Mouse (Mus musculus) c-Kit-positive CD71-positive TER-119-negative erythroid progenitor cells, embryonic 14.5 days (primary cell): ENCODE measurements around the gene Olfr329-ps.
"Not testable (repeated sequence)": the region's sequence is repeated elsewhere in the genome, so short reads cannot be mapped to it uniquely, and the experiment has no call there.

Source experiments
- DNase-seq: peaks from one replicate; pipeline ENCODE4 v3.0.0-alpha.2; 2013; ENCODE audit warnings: low read depth

The Olfr329-ps gene

GRCm38 (mm10) chr11:58546322-58546721, at the start of gene Olfr329-ps:
Olfr329-ps (minus strand) TSS chr11:58546422.
- no peak for DNase-seq

DNA sequence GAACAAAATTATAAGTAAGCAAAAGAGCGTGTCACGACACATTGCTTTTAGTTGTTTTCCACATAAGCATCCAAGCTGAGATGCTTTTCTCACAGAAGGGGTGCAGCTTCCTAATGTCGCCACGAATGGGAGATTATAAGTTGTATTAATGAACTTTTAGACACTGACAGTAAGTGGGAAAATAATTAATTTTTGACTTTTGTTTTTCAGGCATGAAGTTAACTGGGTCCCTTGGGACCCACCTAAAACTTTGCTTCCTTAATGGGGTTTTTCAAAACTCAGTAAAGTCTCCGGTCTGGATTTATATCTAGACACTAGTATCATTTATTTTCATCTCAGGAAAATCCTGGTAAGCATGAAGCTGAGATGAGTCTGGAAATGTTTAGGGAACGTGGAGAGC, 48.6 kb upstream of the Olfr329-ps start, which contains the start of gene Olfr324:
TSS of gene Olfr324 (plus strand) at position 301 of the 400 bp plus-strand sequence.
- no peak for DNase-seq

DNA sequence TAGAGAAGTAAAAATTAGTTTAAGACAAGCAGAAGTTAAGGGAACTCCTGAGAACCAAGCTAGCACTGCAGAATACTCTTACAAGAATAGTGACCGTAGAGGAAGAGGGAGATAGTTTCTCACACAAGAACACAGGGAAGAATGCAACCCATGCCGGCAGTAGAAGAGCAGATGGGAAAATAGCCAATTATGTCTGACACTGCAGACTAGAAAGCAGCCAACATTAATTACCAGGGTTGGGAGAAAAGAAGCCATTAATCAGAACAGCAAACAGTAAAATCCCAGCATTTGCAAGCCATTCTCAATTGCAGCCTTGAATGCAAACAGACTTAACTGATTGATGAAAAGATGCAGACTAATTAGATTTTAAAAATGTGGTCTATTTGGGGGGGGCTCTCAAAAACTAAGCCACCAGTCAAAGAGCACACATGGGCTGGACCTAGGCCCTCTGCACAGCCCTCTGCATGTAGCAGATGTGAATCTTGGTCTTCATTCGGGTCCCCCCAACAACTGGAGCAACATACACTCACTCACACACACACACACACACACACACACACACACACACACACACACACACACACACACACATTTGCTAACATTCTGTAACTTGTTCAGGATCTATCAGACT, 42.5 kb upstream of the Olfr329-ps start:
- DNase-seq, result no peak

- peak; percentile 63 for DNase-seq
Measured at GRCm38 (mm10) chr11:58587898-58588348, 41.7 kb upstream of the Olfr329-ps start.

- DNase-seq, result no peak
Measured at GRCm38 (mm10) chr11:58578636-58579035, 32.4 kb upstream of the Olfr329-ps start.

GRCm38 (mm10) chr11:58577430-58577829, 31.2 kb upstream of the Olfr329-ps start, which contains the start of gene Olfr325:
Olfr325 (plus strand) TSS chr11:58577730.
- DNase-seq, result no peak

DNA sequence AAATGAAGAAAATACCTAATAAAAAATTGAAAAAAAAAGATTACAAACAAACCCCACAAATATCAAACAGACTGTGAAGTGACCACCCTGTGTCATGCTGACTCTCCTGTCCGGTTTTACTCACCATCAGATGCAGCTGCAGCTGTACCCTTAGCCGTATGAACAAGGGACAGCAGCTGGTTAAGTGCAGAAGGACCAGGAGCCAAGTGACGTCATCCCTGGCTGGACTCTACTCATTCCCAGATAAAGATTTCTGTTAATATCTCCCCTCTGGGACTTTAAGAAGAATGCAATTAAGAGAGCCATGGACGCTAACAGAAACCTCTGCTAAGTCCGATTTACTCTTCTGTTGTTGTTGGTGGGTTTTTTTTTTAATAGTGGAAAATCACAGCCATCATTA, 24.2 kb upstream of the Olfr329-ps start, which contains the start of gene Olfr224:
TSS of gene Olfr224 (minus strand) at position 149 of the 400 bp plus-strand sequence.
- DNase-seq, result no peak

- DNase-seq, result no peak
Measured at GRCm38 (mm10) chr11:58555536-58555935, 9.3 kb upstream of the Olfr329-ps start, which contains the start of gene Olfr328. Olfr328 (minus strand) TSS chr11:58555636.

DNA sequence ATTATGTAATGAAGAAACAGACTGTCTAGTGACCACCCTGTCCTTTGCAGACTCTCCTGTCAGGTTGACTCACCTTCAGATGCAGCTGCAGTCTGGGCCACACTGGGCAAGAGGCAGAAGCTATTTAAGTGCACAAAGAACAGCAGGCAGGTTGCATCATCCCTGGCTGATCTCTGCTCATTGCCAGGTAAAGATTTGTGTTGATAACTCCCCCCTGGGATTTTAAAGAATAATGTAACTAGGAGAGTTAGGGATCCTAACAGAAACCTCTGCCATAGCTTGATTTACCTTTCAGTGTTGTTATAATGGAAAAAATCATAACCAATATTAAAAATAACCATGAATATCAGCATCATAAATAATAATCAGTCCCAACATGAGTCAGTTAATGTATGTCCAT, 11.5 kb downstream of the Olfr329-ps start, which contains the start of gene Olfr330:
TSS of gene Olfr330 (minus strand) at position 101 of the 400 bp plus-strand sequence.
- not testable (repeated sequence) for DNase-seq

DNA sequence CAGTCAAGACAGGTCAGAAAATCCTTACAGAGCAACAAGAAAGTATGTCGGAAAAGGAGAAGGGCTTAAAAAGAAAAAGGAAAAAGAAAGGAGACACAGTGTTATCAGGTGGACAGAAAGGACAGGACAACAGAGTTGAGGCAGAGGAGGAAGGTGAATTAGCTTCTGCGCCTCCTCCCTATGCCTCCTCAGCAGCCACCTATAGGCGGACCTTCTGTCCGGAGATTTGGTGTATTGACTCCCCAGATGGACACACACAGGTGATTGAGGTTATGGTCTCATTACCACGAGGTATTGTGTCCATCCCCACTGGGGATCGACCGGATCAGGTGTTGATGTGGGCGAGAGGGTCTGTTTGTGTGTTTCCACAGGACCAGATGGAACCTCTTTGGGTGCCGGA, 26.5 kb downstream of the Olfr329-ps start:
- DNase-seq, result not testable (repeated sequence)

DNA sequence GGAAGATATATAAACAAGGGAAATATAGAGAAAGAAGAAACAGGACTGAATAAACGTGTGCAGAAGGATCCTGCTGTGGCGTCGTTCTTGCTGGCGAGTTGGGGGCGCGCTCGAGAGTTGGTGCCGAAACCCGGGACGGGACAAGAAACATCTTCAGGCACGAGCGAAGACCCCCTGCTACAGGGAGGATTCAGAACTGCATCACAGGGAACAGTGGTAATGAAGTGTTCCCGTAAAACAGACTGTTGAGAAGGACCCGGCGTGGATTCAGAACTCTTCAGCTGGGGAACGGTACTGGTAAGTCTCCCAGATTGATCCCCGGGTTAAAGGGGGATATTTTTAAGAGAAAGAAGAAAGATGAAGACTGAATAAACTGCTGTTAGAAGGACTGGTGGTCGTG, 27.3 kb downstream of the Olfr329-ps start:
- not testable (repeated sequence) for DNase-seq

DNA sequence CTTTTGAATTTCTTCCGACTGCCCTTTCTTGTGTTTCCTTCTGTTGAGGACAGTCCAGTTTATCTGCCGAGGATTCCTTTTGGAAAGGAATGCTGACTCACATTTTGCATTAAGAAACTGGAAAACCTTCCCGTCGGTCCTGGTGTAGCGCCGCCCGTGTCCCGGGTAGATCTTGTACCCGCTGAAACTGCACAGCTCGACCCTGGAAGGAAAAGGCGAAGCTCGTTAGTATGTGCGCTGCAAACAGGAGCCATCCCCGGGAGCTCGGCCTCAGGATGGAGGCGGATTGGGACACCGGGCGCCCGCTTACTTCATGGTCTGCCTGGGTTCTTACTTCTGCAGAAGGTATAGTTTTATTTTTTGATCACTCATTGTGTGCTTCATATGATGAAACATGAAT, 37.2 kb downstream of the Olfr329-ps start:
- DNase-seq, result not testable (repeated sequence)

DNA sequence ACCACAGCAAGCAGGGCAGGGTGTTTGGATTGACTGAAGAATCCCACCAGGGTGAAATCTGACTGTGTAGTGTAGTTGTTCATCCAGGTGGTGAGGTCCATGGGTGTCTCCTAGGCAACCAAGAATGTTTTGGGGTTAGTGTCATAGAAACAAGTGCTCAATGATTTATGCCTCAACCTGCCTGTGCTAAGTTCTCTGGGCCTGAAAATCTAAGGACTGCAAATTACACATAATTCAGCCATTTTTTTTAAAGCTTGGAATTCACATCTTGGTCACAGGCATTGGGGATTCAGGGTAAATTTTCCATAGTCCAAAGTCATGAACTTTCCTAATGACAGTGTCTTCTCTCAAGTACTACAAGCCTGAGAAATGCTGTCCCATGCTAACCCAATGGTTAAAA, 43.8 kb downstream of the Olfr329-ps start, which contains the start of gene Olfr331:
TSS of gene Olfr331 (minus strand) at position 101 of the 400 bp plus-strand sequence.
- DNase-seq, result not testable (repeated sequence)

- DNase-seq, result no peak
Measured at GRCm38 (mm10) chr11:58499290-58499689, 46.9 kb downstream of the Olfr329-ps start.

DNA sequence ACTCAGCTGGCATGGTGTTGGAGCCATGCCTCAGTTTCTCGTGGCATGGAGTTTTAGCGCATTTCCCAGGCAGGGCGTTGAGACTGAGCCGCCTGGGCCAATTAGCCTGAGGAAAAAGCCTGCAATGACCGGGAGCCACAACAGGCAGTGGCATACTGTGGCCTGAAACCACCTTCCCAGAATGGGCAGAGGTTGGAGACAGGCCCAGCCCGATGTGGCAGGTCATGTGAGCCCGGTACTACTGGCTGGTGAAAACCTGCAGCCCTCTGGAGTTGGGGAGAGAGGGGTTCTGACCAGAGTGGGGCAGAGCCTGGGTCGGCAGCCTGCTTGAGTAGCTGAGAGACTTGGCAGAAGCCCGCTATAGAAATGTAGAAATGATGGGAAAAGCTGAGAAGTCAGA, 47.5 kb downstream of the Olfr329-ps start:
- DNase-seq, result no peak

GRCm38 (mm10) chr11:58492455-58492854, 53.8 kb downstream of the Olfr329-ps start, which contains the start of gene Olfr332:
Olfr332 (minus strand) TSS chr11:58492555.
- DNase-seq, result no peak
